Mouse (Mus musculus) heart, postnatal 0 days (tissue): ENCODE measurements around the gene Fscn3.

Source experiments
- CTCF ChIP-seq: IDR thresholded peaks from 2 replicates; pipeline ENCODE4 v1.5.1; 2016; ENCODE audit warnings: antibody characterized with exemption, control low read depth, low read depth
- EP300 ChIP-seq: IDR thresholded peaks from 2 replicates; pipeline ENCODE4 v1.6.1; 2016; ENCODE audit warnings: antibody characterized with exemption, low read depth

GRCm38 (mm10) chr6:28411236-28411635, 16.4 kb upstream of the Fscn3 start:
- TF ChIP-seq CTCF (no peak), EP300 (no peak)
